Mouse (Mus musculus) hindbrain, embryonic 14.5 days (tissue): ENCODE measurements at regions not wholly inside any gene's neighbourhood (a gene's known extent, or its start where the extent isn't known, plus 50 kb on each side); places are given as distances from the start of the nearest gene placed in this dataset.
"Not testable (repeated sequence)": the region's sequence is repeated elsewhere in the genome, so short reads cannot be mapped to it uniquely, and the experiment has no call there.

Experiments
- ATAC-seq: fragments of 200-750 bp; cut with Nextera tagmentation; 2 replicates; pipeline ENCODE4 v1.8.0; 2017; ENCODE audit warnings: moderate number of reproducible peaks, mild to moderate bottlenecking, moderate TSS enrichment, moderate library complexity; ENCODE audit not compliant: low FRiP score
- DNase-seq: peaks from one replicate; pipeline ENCODE4 v3.0.0-alpha.2; 2015; ENCODE audit warnings: low spot score
- H3K27ac ChIP-seq: fragments of 300-500 bp; sonication (generic); 2 replicates; pipeline ENCODE4 v1.5.1; 2014; ENCODE audit warnings: mild to moderate bottlenecking, moderate library complexity
- H3K27me3 ChIP-seq: fragments of 300-500 bp; sonication (generic); 2 replicates; pipeline ENCODE4 v1.6.1; 2014; ENCODE audit warnings: mild to moderate bottlenecking, low read length, mixed read lengths; ENCODE audit not compliant: control insufficient read depth, insufficient read depth
- H3K36me3 ChIP-seq: fragments of 300-500 bp; sonication (generic); replicated peaks from 2 replicates; pipeline ENCODE4 v1.6.1; 2014; ENCODE audit not compliant: control insufficient read depth, insufficient read depth
- H3K4me1 ChIP-seq: fragments of 300-500 bp; sonication (generic); replicated peaks from 2 replicates; pipeline ENCODE4 v1.6.1; 2014; ENCODE audit warnings: antibody characterized with exemption, low read length, mixed read lengths; ENCODE audit not compliant: control insufficient read depth, insufficient read depth
- H3K4me2 ChIP-seq: fragments of 300-500 bp; sonication (generic); replicated peaks from 2 replicates; pipeline ENCODE4 v1.6.1; 2014; ENCODE audit warnings: mild to moderate bottlenecking, moderate library complexity
- H3K4me3 ChIP-seq: fragments of 300-500 bp; sonication (generic); replicated peaks from 2 replicates; pipeline ENCODE4 v1.5.1; 2014; ENCODE audit warnings: mild to moderate bottlenecking, low read length
- H3K9ac ChIP-seq: fragments of 300-500 bp; sonication (generic); 2 replicates; pipeline ENCODE4 v1.6.1; 2014
- H3K9me3 ChIP-seq: fragments of 300-500 bp; sonication (generic); 2 replicates; pipeline ENCODE4 v1.6.1; 2016; ENCODE audit warnings: low read length; ENCODE audit not compliant: control insufficient read depth
- WGBS: fragments of 180-500 bp; shearing (Covaris S2); extraction: QIAGEN DNeasy Blood & Tissue Kit; methylation state at CpG from one replicate; pipeline ENCODE4 v1.1.7; 2014; 5-methylcytosine and 5-hydroxymethylcytosine counted together

GRCm38 (mm10) chr13:35541053-35541452 lies 118.6 kb upstream of the Cdyl start:
- H3K36me3 ChIP-seq = no peaks in the 10 kb centered on the region
- H3K4me3 ChIP-seq = no peak overlapping the region
- H3K4me1 ChIP-seq = no peaks in the 10 kb centered on the region
- no peak overlapping the region for H3K4me2 ChIP-seq
- H3K9me3 ChIP-seq = no peaks in the 10 kb centered on the region
- no peaks in the 10 kb centered on the region for H3K27me3 ChIP-seq
- ATAC-seq = no peak
- DNase-seq = no peak
- no peak overlapping the region for H3K9ac ChIP-seq
- H3K27ac ChIP-seq = no peak overlapping the region
- WGBS = 87% methylated on average over 6 of the region's 6 CpGs

GRCm38 (mm10) chr13:35564006-35564405 lies 95.6 kb upstream of the Cdyl start:
- Histone ChIP-seq H3K4me2 (no peak overlapping the region), H3K9me3 (no peaks in the 10 kb centered on the region), H3K9ac (no peak overlapping the region), H3K36me3 (no peaks in the 10 kb centered on the region), H3K27ac (no peak overlapping the region), H3K4me3 (no peak overlapping the region), H3K4me1 (no peaks in the 10 kb centered on the region), H3K27me3 (no peaks in the 10 kb centered on the region)
- no peak for ATAC-seq
- no peak for DNase-seq
- WGBS = 54% methylated on average over 1 of the region's 1 CpGs

GRCm38 (mm10) chr13:35581616-35582015 lies 78.0 kb upstream of the Cdyl start:
- no peak for ATAC-seq
- 22% methylated on average over 3 of the region's 3 CpGs for WGBS

GRCm38 (mm10) chr13:35598003-35598402 lies 61.6 kb upstream of the Cdyl start:
- WGBS = 90% methylated on average over 5 of the region's 5 CpGs
- Histone ChIP-seq H3K27ac (no peak overlapping the region), H3K9ac (no peak overlapping the region), H3K27me3 (no peaks in the 10 kb centered on the region), H3K4me2 (no peak overlapping the region), H3K4me3 (no peak overlapping the region), H3K36me3 (no peaks in the 10 kb centered on the region), H3K4me1 (no peaks in the 10 kb centered on the region), H3K9me3 (no peaks in the 10 kb centered on the region)
- no peak for DNase-seq
- ATAC-seq = no peak

More at GRCm38 (mm10) chr13:35581616-35582015, 78.0 kb upstream of the Cdyl start:
- no peak overlapping the region for H3K4me2 ChIP-seq
- H3K9me3 ChIP-seq = no peaks in the 10 kb centered on the region
- H3K9ac ChIP-seq = no peak overlapping the region
- no peak overlapping the region for H3K4me3 ChIP-seq
- peak; percentile 33 for DNase-seq
- H3K27ac ChIP-seq = no peak overlapping the region
- 0 out of 2 replicates have a peak, but pooled peaks cover 5% of the 10 kb centered on the region for H3K4me1 ChIP-seq
- H3K27me3 ChIP-seq = no peaks in the 10 kb centered on the region
- no peaks in the 10 kb centered on the region for H3K36me3 ChIP-seq

GRCm38 (mm10) chr13:35601560-35602135 lies 58.0 kb upstream of the Cdyl start:
- H3K27me3 ChIP-seq = no peaks in the 10 kb centered on the region
- H3K9me3 ChIP-seq = no peaks in the 10 kb centered on the region
- no peak overlapping the region for H3K4me3 ChIP-seq
- DNase-seq = no peak
- ATAC-seq = no peak
- H3K4me1 ChIP-seq = no peaks in the 10 kb centered on the region
- no peak overlapping the region for H3K27ac ChIP-seq
- no peak overlapping the region for H3K9ac ChIP-seq
- H3K4me2 ChIP-seq = no peak overlapping the region
- no peaks in the 10 kb centered on the region for H3K36me3 ChIP-seq
- 89% methylated on average over 2 of the region's 2 CpGs for WGBS

- Histone ChIP-seq H3K27ac (no peak overlapping the region), H3K4me2 (no peak overlapping the region), H3K4me3 (no peak overlapping the region), H3K36me3 (no peaks in the 10 kb centered on the region), H3K4me1 (no peaks in the 10 kb centered on the region), H3K9ac (no peak overlapping the region), H3K9me3 (no peaks in the 10 kb centered on the region), H3K27me3 (no peaks in the 10 kb centered on the region)
- 93% methylated on average over 5 of the region's 5 CpGs for WGBS
- no peak for ATAC-seq
- no peak for DNase-seq
Measured at GRCm38 (mm10) chr13:35603080-35603479, 56.6 kb upstream of the Cdyl start.

- ATAC-seq (no peak), DNase-seq (no peak)
- no peak overlapping the region for H3K4me2 ChIP-seq
- no peaks in the 10 kb centered on the region for H3K27me3 ChIP-seq
- H3K27ac ChIP-seq = no peak overlapping the region
- H3K4me3 ChIP-seq = no peak overlapping the region
- H3K36me3 ChIP-seq = no peaks in the 10 kb centered on the region
- no peaks in the 10 kb centered on the region for H3K9me3 ChIP-seq
- 75% methylated on average over 1 of the region's 1 CpGs for WGBS
- H3K9ac ChIP-seq = no peak overlapping the region
- H3K4me1 ChIP-seq = no peaks in the 10 kb centered on the region
Measured at GRCm38 (mm10) chr13:35604061-35604460, 55.6 kb upstream of the Cdyl start.

GRCm38 (mm10) chr13:35604765-35605164 lies 54.9 kb upstream of the Cdyl start:
- Histone ChIP-seq H3K36me3 (no peaks in the 10 kb centered on the region), H3K4me1 (no peaks in the 10 kb centered on the region), H3K9me3 (no peaks in the 10 kb centered on the region), H3K4me3 (no peak overlapping the region), H3K27me3 (no peaks in the 10 kb centered on the region), H3K9ac (no peak overlapping the region), H3K27ac (no peak overlapping the region), H3K4me2 (no peak overlapping the region)
- WGBS = 97% methylated on average over 3 of the region's 3 CpGs
- no peak for ATAC-seq
- DNase-seq = no peak

GRCm38 (mm10) chr13:35606857-35607561 lies 52.6 kb upstream of the Cdyl start:
- H3K27me3 ChIP-seq, H3K4me3 ChIP-seq, H3K4me2 ChIP-seq, H3K9me3 ChIP-seq, H3K4me1 ChIP-seq, DNase-seq, H3K36me3 ChIP-seq, H3K27ac ChIP-seq, ATAC-seq, H3K9ac ChIP-seq: not testable (repeated sequence)
- WGBS = 93% methylated on average over 5 of the region's 5 CpGs
